Mouse (Mus musculus): ENCODE measurements around the gene Bicdl1. TPM values are rescaled to one million over a fixed set of nuclear protein-coding genes. Genes with fewer than 3 reads are reported as not detected.

The Bicdl1 gene
- polyA plus RNA-seq, 1 experiment from 2014 or later, result 16.8 TPM

DNA sequence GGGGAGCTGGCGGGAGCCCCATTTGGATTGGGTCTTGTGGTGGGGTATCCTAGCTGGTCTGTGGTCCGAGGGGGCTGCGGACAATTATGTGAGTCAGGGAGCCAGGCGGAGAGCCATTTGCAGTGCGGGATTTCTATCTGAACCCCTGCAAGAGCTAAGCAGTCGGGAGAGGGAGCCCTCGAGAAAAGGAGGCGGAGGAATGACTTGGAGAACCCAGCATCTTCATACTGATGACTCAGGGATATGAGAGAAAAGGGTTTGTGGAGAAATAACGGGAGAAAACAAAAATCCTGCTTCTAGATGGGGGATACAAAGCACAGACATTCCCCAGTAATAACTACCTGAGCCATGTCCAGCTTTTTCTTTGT lies 1.4 kb upstream of the Bicdl1 start:
- DNase-seq (ENCODE audit: low spot score) (no peak), ATAC-seq (ENCODE audit: low FRiP score, low TSS enrichment) (peak; percentile 60)
- Histone ChIP-seq H3K36me3 (ENCODE audit: control insufficient read depth, insufficient read depth, low read length) (no peaks in the 10 kb centered on the region), H3K4me3 (ENCODE audit: low read depth, low read length) (peak overlapping the region; percentile 55), H3K9ac (ENCODE audit: low read length) (no peak overlapping the region), H3K27me3 (ENCODE audit: control insufficient read depth, insufficient read depth, low read length) (no peaks in the 10 kb centered on the region), H3K9me3 (ENCODE audit: control insufficient read depth, low read length) (no peaks in the 10 kb centered on the region), H3K4me1 (replicated peaks; ENCODE audit: control insufficient read depth, insufficient read depth) (0 out of 2 replicates have a peak, but pooled peaks cover 2% of the 10 kb centered on the region), H3K27ac (replicated peaks) (peak overlapping the region; percentile 82), H3K4me2 (replicated peaks; ENCODE audit: low read depth) (peak overlapping the region; percentile 93)
- WGBS, result 0% methylated on average over 9 of the region's 9 CpGs
- TF ChIP-seq EP300 (optimal IDR thresholded peaks at IDR 0.05) (no peak), CTCF (IDR thresholded peaks at IDR 0.05; ENCODE audit: low read depth) (peak; percentile 67)

DNA sequence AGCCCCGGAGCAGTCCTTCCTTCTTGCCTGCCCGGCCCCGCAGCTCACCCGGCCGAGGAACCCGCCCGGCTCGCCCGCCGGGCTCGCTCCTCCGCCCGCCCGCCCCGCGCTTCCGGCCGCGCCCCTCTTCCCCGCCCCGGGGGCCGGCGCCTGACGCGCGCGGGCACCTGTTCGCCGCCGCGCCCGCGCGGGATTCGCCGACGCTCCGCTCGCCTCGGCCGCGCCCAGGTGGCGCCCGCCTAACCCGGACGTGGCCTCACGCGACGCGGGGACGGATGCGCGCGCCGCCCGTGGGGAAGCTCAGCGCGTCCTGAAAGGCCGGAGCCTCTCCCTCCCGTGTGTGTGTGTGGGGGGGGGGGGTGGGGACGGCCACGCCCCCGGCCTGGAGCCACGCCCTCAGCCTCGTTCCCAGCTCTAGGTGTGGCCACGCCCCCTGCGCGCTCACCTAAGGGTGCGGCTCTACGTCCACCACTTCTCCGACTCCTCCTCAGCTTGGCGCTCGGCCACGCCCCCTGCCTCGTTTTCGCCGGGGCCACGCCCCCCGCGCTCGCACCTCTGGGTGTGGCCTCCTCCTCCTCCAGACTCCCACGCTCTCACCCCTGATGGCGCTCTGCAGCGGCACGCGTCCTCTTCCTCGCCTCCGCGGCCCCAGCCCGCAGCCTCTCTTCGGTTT lies 891 bp upstream of the Bicdl1 start:
- H3K36me3 ChIP-seq (ENCODE audit: control insufficient read depth, insufficient read depth, low read length), result no peaks in the 10 kb centered on the region
- H3K4me1 ChIP-seq (replicated peaks; ENCODE audit: control insufficient read depth, insufficient read depth), result 0 out of 2 replicates have a peak, but pooled peaks cover 2% of the 10 kb centered on the region
- no peaks in the 10 kb centered on the region for H3K27me3 ChIP-seq (ENCODE audit: control insufficient read depth, insufficient read depth, low read length)
- H3K4me2 ChIP-seq (replicated peaks; ENCODE audit: low read depth), result peak overlapping the region; percentile 93
- peak; percentile 98 for DNase-seq (ENCODE audit: low spot score)
- peak overlapping the region; percentile 52 for H3K9ac ChIP-seq (ENCODE audit: low read length)
- no peaks in the 10 kb centered on the region for H3K9me3 ChIP-seq (ENCODE audit: control insufficient read depth, low read length)
- ATAC-seq (ENCODE audit: low FRiP score, low TSS enrichment), result peak; percentile 93
- no peak for TF ChIP-seq CTCF (IDR thresholded peaks at IDR 0.05; ENCODE audit: low read depth)
- TF ChIP-seq EP300 (optimal IDR thresholded peaks at IDR 0.05), result no peak
- peak overlapping the region; percentile 82 for H3K27ac ChIP-seq (replicated peaks)
- 1% methylated on average over 34 of the region's 91 CpGs for WGBS
- H3K4me3 ChIP-seq (ENCODE audit: low read depth, low read length), result peak overlapping the region; percentile 55

- DNase-seq (ENCODE audit: low spot score), result no peak
- H3K4me1 ChIP-seq (replicated peaks; ENCODE audit: control insufficient read depth, insufficient read depth), result 0 out of 2 replicates have a peak, but pooled peaks cover 2% of the 10 kb centered on the region
- peak overlapping the region; percentile 82 for H3K27ac ChIP-seq (replicated peaks)
- no peaks in the 10 kb centered on the region for H3K27me3 ChIP-seq (ENCODE audit: control insufficient read depth, insufficient read depth, low read length)
- peak overlapping the region; percentile 55 for H3K4me3 ChIP-seq (ENCODE audit: low read depth, low read length)
- no peaks in the 10 kb centered on the region for H3K36me3 ChIP-seq (ENCODE audit: control insufficient read depth, insufficient read depth, low read length)
- TF ChIP-seq CTCF (IDR thresholded peaks at IDR 0.05; ENCODE audit: low read depth), result no peak
- no peak for TF ChIP-seq EP300 (optimal IDR thresholded peaks at IDR 0.05)
- H3K4me2 ChIP-seq (replicated peaks; ENCODE audit: low read depth), result peak overlapping the region; percentile 93
- no peaks in the 10 kb centered on the region for H3K9me3 ChIP-seq (ENCODE audit: control insufficient read depth, low read length)
- ATAC-seq (ENCODE audit: low FRiP score, low TSS enrichment), result peak; percentile 14
- 3% methylated on average over 19 of the region's 72 CpGs for WGBS
- H3K9ac ChIP-seq (ENCODE audit: low read length), result peak overlapping the region; percentile 52
Observed at GRCm38 (mm10) chr5:115731732-115732175, 333 bp upstream of the Bicdl1 start.

DNA sequence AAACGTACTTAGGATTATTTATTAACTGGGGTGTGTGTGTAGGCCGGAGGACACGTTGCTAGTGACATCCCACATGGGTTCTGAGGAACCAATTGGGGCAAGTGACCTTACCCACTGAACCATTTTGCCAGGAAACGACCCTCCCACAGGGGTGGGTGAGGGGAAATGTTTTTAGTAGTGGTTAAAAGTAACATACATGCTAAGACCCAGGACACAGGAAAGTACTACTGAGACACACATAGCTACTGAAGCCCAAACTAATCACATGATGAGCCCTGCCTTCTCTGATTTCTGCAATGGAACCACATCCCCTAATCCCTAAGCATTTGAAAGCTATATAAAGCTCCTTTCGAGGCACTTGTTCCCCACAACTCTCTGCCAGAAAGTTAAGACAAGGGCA lies 1.1 kb downstream of the Bicdl1 start:
- H3K4me1 ChIP-seq (replicated peaks; ENCODE audit: control insufficient read depth, insufficient read depth), result 0 out of 2 replicates have a peak, but pooled peaks cover 2% of the 10 kb centered on the region
- no peaks in the 10 kb centered on the region for H3K27me3 ChIP-seq (ENCODE audit: control insufficient read depth, insufficient read depth, low read length)
- H3K9ac ChIP-seq (ENCODE audit: low read length), result no peak overlapping the region
- no peaks in the 10 kb centered on the region for H3K36me3 ChIP-seq (ENCODE audit: control insufficient read depth, insufficient read depth, low read length)
- peak overlapping the region; percentile 55 for H3K4me3 ChIP-seq (ENCODE audit: low read depth, low read length)
- H3K4me2 ChIP-seq (replicated peaks; ENCODE audit: low read depth), result peak overlapping the region; percentile 93; the same call in 1 of the 2 replicates
- DNase-seq (ENCODE audit: low spot score) (no peak), ATAC-seq (ENCODE audit: low FRiP score, low TSS enrichment) (no peak)
- 64% methylated on average over 5 of the region's 5 CpGs for WGBS
- TF ChIP-seq CTCF (IDR thresholded peaks at IDR 0.05; ENCODE audit: low read depth) (no peak), EP300 (optimal IDR thresholded peaks at IDR 0.05) (no peak)
- no peak overlapping the region for H3K27ac ChIP-seq (replicated peaks)
- H3K9me3 ChIP-seq (ENCODE audit: control insufficient read depth, low read length), result no peaks in the 10 kb centered on the region

GRCm38 (mm10) chr5:115726581-115726980 lies 4.8 kb downstream of the Bicdl1 start:
- no peak for ATAC-seq (ENCODE audit: low FRiP score, low TSS enrichment)

GRCm38 (mm10) chr5:115726019-115726418 lies 5.4 kb downstream of the Bicdl1 start:
- Histone ChIP-seq H3K4me1 (replicated peaks; ENCODE audit: control insufficient read depth, insufficient read depth) (0 out of 2 replicates have a peak, but pooled peaks cover 2% of the 10 kb centered on the region), H3K36me3 (ENCODE audit: control insufficient read depth, insufficient read depth, low read length) (no peaks in the 10 kb centered on the region), H3K4me2 (replicated peaks; ENCODE audit: low read depth) (no peak overlapping the region), H3K9me3 (ENCODE audit: control insufficient read depth, low read length) (no peaks in the 10 kb centered on the region), H3K9ac (ENCODE audit: low read length) (no peak overlapping the region), H3K4me3 (ENCODE audit: low read depth, low read length) (no peak overlapping the region), H3K27ac (replicated peaks) (no peak overlapping the region), H3K27me3 (ENCODE audit: control insufficient read depth, insufficient read depth, low read length) (no peaks in the 10 kb centered on the region)
- ATAC-seq (ENCODE audit: low FRiP score, low TSS enrichment) (no peak), DNase-seq (ENCODE audit: low spot score) (no peak)
- 83% methylated on average over 16 of the region's 16 CpGs for WGBS
- no peak for TF ChIP-seq EP300 (optimal IDR thresholded peaks at IDR 0.05)
- TF ChIP-seq CTCF (IDR thresholded peaks at IDR 0.05; ENCODE audit: low read depth), result no peak

More at GRCm38 (mm10) chr5:115726581-115726980, 4.8 kb downstream of the Bicdl1 start:
- Histone ChIP-seq H3K9me3 (ENCODE audit: control insufficient read depth, low read length) (no peaks in the 10 kb centered on the region), H3K4me1 (replicated peaks; ENCODE audit: control insufficient read depth, insufficient read depth) (0 out of 2 replicates have a peak, but pooled peaks cover 2% of the 10 kb centered on the region), H3K27me3 (ENCODE audit: control insufficient read depth, insufficient read depth, low read length) (no peaks in the 10 kb centered on the region), H3K9ac (ENCODE audit: low read length) (no peak overlapping the region), H3K4me3 (ENCODE audit: low read depth, low read length) (no peak overlapping the region), H3K4me2 (replicated peaks; ENCODE audit: low read depth) (no peak overlapping the region), H3K36me3 (ENCODE audit: control insufficient read depth, insufficient read depth, low read length) (no peaks in the 10 kb centered on the region), H3K27ac (replicated peaks) (no peak overlapping the region)
- TF ChIP-seq CTCF (IDR thresholded peaks at IDR 0.05; ENCODE audit: low read depth), result no peak
- TF ChIP-seq EP300 (optimal IDR thresholded peaks at IDR 0.05), result no peak
- no peak for DNase-seq (ENCODE audit: low spot score)
- 75% methylated on average over 8 of the region's 8 CpGs for WGBS

All from stomach, postnatal 0 days (tissue).